Mouse (Mus musculus) urinary bladder, postnatal 36 days (tissue): ENCODE measurements around the gene Asic1.

Experiments
- DNase-seq, 2 experiments: peaks; one replicate each; pipeline ENCODE4 v3.0.0; 2022; ENCODE audit warnings: low spot score in 2 of 2, mixed read lengths in 1 of 2

Gene Asic1

GRCm38 (mm10) chr15:99701999-99702900 is 32.1 kb downstream of the Asic1 start, which contains the start of gene Smarcd1:
Gene Smarcd1, plus strand, starts transcription at chr15:99702129.
- peak; percentile 89 to 94 for DNase-seq

GRCm38 (mm10) chr15:99703104-99703503 is 32.9 kb downstream of the Asic1 start:
- DNase-seq: no peak

GRCm38 (mm10) chr15:99703676-99704040 is 33.5 kb downstream of the Asic1 start:
- no peak for DNase-seq

GRCm38 (mm10) chr15:99704041-99704681 is 34.0 kb downstream of the Asic1 start:
- no peak for DNase-seq

GRCm38 (mm10) chr15:99704881-99705280 is 34.7 kb downstream of the Asic1 start:
- DNase-seq: no peak

- DNase-seq: no peak
These were observed 35.4 kb downstream of the Asic1 start, which contains the start of gene Gm17349 for GRCm38 (mm10) chr15:99705440-99706048. Gene Gm17349, minus strand, starts transcription at chr15:99705490.

GRCm38 (mm10) chr15:99708176-99708575 is 38.0 kb downstream of the Asic1 start:
- DNase-seq: no peak

- DNase-seq: no peak
These were observed 40.3 kb downstream of the Asic1 start for GRCm38 (mm10) chr15:99710221-99711190.

- no peak for DNase-seq
These were observed 41.3 kb downstream of the Asic1 start for GRCm38 (mm10) chr15:99711491-99711890.

- DNase-seq: no peak
These were observed 42.7 kb downstream of the Asic1 start for GRCm38 (mm10) chr15:99712666-99713559.

GRCm38 (mm10) chr15:99713569-99713968 is 43.4 kb downstream of the Asic1 start:
- no peak for DNase-seq

GRCm38 (mm10) chr15:99714206-99714605 is 44.0 kb downstream of the Asic1 start:
- DNase-seq: no peak

- peak; percentile 56 to 62 for DNase-seq
These were observed 44.7 kb downstream of the Asic1 start for GRCm38 (mm10) chr15:99714858-99715257.

GRCm38 (mm10) chr15:99715361-99715865 is 45.2 kb downstream of the Asic1 start:
- DNase-seq: no peak

- DNase-seq: peak in 1 of 2 experiments; percentile 38
These were observed 46.0 kb downstream of the Asic1 start for GRCm38 (mm10) chr15:99715982-99716746.

- DNase-seq: no peak
These were observed 46.6 kb downstream of the Asic1 start for GRCm38 (mm10) chr15:99716814-99717213.

- DNase-seq: peak in 1 of 2 experiments; percentile 62
These were observed 47.5 kb downstream of the Asic1 start, which contains the start of gene Gpd1 for GRCm38 (mm10) chr15:99717386-99718334. Gene Gpd1, plus strand, starts transcription at chr15:99717515.

- DNase-seq: no peak
These were observed 48.4 kb downstream of the Asic1 start for GRCm38 (mm10) chr15:99718461-99719021.
